Mouse (Mus musculus): ENCODE data around the gene Phlpp2.
"Not testable (repeated sequence)": the region's sequence is repeated elsewhere in the genome, so short reads cannot be mapped to it uniquely, and the experiment has no call there.

Phlpp2 gene

GRCm38 (mm10) chr8:109868003-109868679, at the start of gene Phlpp2:
TSS of gene Phlpp2 (plus strand) at chr8:109868542.
- peak; percentile 93 for DNase-seq (ENCODE audit: low spot score)

- DNase-seq (ENCODE audit: low spot score) = no peak
These were observed 44.8 kb upstream of the Phlpp2 start for GRCm38 (mm10) chr8:109823561-109823960.

GRCm38 (mm10) chr8:109839822-109840221, 28.5 kb upstream of the Phlpp2 start:
- no peak for DNase-seq (ENCODE audit: low spot score)

- no peak for DNase-seq (ENCODE audit: low spot score)
These were observed 25.9 kb upstream of the Phlpp2 start for GRCm38 (mm10) chr8:109842468-109842867.

- DNase-seq (ENCODE audit: low spot score) = no peak
These were observed 20.5 kb upstream of the Phlpp2 start for GRCm38 (mm10) chr8:109847866-109848265.

- DNase-seq (ENCODE audit: low spot score) = no peak
These were observed 19.4 kb upstream of the Phlpp2 start for GRCm38 (mm10) chr8:109848981-109849380.

- DNase-seq (ENCODE audit: low spot score) = peak; percentile 83
These were observed 14.9 kb upstream of the Phlpp2 start for GRCm38 (mm10) chr8:109853423-109853822.

- DNase-seq (ENCODE audit: low spot score) = no peak
These were observed 13.8 kb upstream of the Phlpp2 start for GRCm38 (mm10) chr8:109854522-109854921.

- no peak for DNase-seq (ENCODE audit: low spot score)
These were observed 12.9 kb upstream of the Phlpp2 start for GRCm38 (mm10) chr8:109855451-109855850.

GRCm38 (mm10) chr8:109863398-109863797, 4.9 kb upstream of the Phlpp2 start:
- DNase-seq (ENCODE audit: low spot score) = no peak

GRCm38 (mm10) chr8:109864798-109865197, 3.5 kb upstream of the Phlpp2 start:
- no peak for DNase-seq (ENCODE audit: low spot score)

- no peak for DNase-seq (ENCODE audit: low spot score)
These were observed 2.8 kb upstream of the Phlpp2 start for GRCm38 (mm10) chr8:109865536-109865935.

GRCm38 (mm10) chr8:109866690-109867089, 1.7 kb upstream of the Phlpp2 start:
- DNase-seq (ENCODE audit: low spot score) = no peak

- DNase-seq (ENCODE audit: low spot score) = peak; percentile 58
These were observed 479 bp downstream of the Phlpp2 start for GRCm38 (mm10) chr8:109868680-109869361.

GRCm38 (mm10) chr8:109871056-109871455, 2.7 kb downstream of the Phlpp2 start:
- DNase-seq (ENCODE audit: low spot score) = no peak

GRCm38 (mm10) chr8:109873800-109874199, 5.5 kb downstream of the Phlpp2 start:
- not testable (repeated sequence) for DNase-seq (ENCODE audit: low spot score)

GRCm38 (mm10) chr8:109880012-109880662, 11.8 kb downstream of the Phlpp2 start:
- no peak for DNase-seq (ENCODE audit: low spot score)

GRCm38 (mm10) chr8:109885294-109885693, 17.0 kb downstream of the Phlpp2 start:
- DNase-seq (ENCODE audit: low spot score) = no peak

- no peak for DNase-seq (ENCODE audit: low spot score)
These were observed 20.9 kb downstream of the Phlpp2 start for GRCm38 (mm10) chr8:109889211-109889610.

- DNase-seq (ENCODE audit: low spot score) = no peak
These were observed 22.6 kb downstream of the Phlpp2 start for GRCm38 (mm10) chr8:109890794-109891585.

GRCm38 (mm10) chr8:109894636-109895035, 26.3 kb downstream of the Phlpp2 start:
- DNase-seq (ENCODE audit: low spot score) = no peak

- DNase-seq (ENCODE audit: low spot score) = no peak
These were observed 27.0 kb downstream of the Phlpp2 start for GRCm38 (mm10) chr8:109895355-109895754.
